Mouse (Mus musculus) spleen, adult 2 months (tissue): ENCODE measurements at regions not wholly inside any gene's neighbourhood (a gene's known extent, or its start where the extent isn't known, plus 50 kb on each side); places are given as distances from the start of the nearest gene placed in this dataset.
A peak's percentile ranks its signal among the peaks of the same experiment; 100 is the strongest.

Experiments
- DNase-seq, 2 experiments: peaks; one replicate each; pipeline versions ENCODE4 v3.0.0 to v3.0.0-alpha.2; 2012 to 2021; ENCODE audit warnings: low spot score in 2 of 2, low read depth in 1 of 2
- H3K27ac ChIP-seq: fragments of 200-500 bp; 2 replicates; pipeline ENCODE4 v1.5.1; 2012; ENCODE audit warnings: low read length, inconsistent platforms; ENCODE audit not compliant: insufficient read depth
- H3K27me3 ChIP-seq: fragments of 200-500 bp; 2 replicates; pipeline ENCODE4 v1.6.1; 2012; ENCODE audit warnings: mild to moderate bottlenecking, moderate library complexity, low read length, inconsistent platforms; ENCODE audit not compliant: control insufficient read depth, insufficient read depth
- H3K36me3 ChIP-seq: fragments of 200-500 bp; 2 replicates; pipeline ENCODE4 v1.6.1; 2012; ENCODE audit warnings: mild to moderate bottlenecking, low read length, inconsistent platforms; ENCODE audit not compliant: control insufficient read depth, insufficient read depth
- H3K4me1 ChIP-seq: fragments of 200-500 bp; 2 replicates; pipeline ENCODE4 v1.6.1; 2011; ENCODE audit warnings: inconsistent platforms; ENCODE audit not compliant: control insufficient read depth, insufficient read depth, insufficient read length
- H3K4me3 ChIP-seq: fragments of 200-500 bp; 2 replicates; pipeline ENCODE4 v1.5.1; 2011; ENCODE audit warnings: mild to moderate bottlenecking, inconsistent platforms; ENCODE audit not compliant: insufficient read depth, insufficient read length; ENCODE audit errors: extremely low read depth
- CTCF ChIP-seq: fragments of 200-500 bp; IDR thresholded peaks from 2 replicates; pipeline ENCODE4 v1.5.1; 2011; ENCODE audit warnings: mild to moderate bottlenecking, inconsistent platforms; ENCODE audit not compliant: insufficient read depth, insufficient read length, insufficient replicate concordance; ENCODE audit errors: extremely low read depth
- POLR2A ChIP-seq: fragments of 200-500 bp; IDR thresholded peaks from 2 replicates; pipeline ENCODE4 v1.6.1; 2011; ENCODE audit warnings: low read depth, low read length, inconsistent platforms
- WGBS: fragments of 180-500 bp; shearing (Covaris S2); methylation state at CpG from one replicate; pipeline ENCODE4 v1.1.7; 2018; 5-methylcytosine and 5-hydroxymethylcytosine counted together

DNA sequence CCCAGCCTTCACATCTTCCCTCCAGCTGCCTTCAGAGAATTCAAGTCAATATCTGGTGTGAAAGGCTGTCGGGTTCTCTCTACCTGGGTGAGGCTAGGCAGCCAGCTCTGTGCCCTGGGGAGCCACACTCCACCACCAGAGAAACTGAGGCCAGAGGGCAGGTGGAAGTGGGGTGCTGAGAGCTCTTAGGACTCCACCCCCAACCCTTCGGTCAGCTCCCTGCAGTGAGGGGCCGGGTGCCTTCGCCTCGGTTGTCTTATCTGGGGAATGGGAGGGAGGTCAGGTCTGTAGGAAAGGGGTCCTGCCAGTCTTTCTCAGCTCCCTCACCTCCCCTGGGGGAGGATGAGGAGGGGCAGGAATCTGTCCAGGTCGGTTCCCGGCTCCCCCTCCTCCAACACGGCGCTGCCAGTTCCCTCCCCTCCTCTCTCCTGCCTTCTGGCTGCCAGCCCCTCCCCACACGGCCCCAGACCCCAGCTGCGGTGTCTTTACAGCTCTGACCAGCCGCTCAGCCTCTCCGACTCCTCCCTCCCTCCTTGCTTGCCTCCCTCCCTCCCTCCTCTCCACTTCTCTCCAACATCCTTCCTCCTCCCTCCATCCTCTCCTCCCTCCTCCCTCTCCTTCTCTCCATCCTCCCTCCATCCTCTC is 97.8 kb downstream of the Cstad start:
- Histone ChIP-seq H3K36me3 (no peaks in the 10 kb centered on the region), H3K4me1 (peaks cover 38% of the 10 kb centered on the region), H3K27ac (peak overlapping the region; percentile 68), H3K27me3 (no peaks in the 10 kb centered on the region), H3K4me3 (peak overlapping the region; percentile 15; the same call in 1 of the 2 replicates)
- TF ChIP-seq POLR2A = no peak
- TF ChIP-seq CTCF = no peak
- no peak for DNase-seq
- WGBS = 18% methylated on average over 13 of the region's 13 CpGs

DNA sequence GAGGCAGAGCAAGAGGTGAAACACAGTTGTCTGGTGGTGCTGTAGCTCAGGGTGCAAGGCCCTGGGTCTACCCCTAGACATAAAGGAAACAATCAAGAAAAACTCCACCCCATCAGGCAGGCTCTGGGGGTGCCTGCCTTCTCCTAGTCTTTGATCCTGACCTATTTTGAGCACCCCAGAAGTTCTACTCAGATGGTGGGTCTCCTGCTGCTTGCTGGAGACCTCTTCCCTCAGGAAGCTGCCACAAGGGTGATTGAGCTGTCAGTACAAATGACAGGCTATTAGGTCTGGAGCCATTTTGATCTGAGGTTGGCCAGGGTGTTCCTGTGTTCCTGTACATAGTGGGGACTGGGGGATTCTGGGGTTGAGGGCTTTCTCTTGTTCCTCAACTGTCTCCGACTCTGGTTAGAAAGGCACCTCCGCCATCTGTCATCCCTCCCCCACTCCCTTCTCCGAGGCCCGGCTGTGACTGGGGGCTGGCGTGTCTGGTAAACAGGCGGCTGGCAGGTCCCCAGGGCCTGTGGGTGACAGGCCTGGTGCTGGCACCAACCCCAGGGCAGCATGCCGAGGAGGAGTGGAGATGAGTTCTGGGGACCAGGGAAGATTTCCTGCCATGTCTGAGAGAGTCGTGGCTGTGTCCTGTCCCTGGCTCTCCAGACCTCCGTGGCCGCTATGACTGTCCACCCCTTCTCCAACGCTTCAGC is 97.2 kb downstream of the Cstad start:
- DNase-seq = peak in 1 of 2 experiments; percentile 52
- WGBS = 16% methylated on average over 11 of the region's 11 CpGs
- peak overlapping the region; percentile 68 for H3K27ac ChIP-seq

DNA sequence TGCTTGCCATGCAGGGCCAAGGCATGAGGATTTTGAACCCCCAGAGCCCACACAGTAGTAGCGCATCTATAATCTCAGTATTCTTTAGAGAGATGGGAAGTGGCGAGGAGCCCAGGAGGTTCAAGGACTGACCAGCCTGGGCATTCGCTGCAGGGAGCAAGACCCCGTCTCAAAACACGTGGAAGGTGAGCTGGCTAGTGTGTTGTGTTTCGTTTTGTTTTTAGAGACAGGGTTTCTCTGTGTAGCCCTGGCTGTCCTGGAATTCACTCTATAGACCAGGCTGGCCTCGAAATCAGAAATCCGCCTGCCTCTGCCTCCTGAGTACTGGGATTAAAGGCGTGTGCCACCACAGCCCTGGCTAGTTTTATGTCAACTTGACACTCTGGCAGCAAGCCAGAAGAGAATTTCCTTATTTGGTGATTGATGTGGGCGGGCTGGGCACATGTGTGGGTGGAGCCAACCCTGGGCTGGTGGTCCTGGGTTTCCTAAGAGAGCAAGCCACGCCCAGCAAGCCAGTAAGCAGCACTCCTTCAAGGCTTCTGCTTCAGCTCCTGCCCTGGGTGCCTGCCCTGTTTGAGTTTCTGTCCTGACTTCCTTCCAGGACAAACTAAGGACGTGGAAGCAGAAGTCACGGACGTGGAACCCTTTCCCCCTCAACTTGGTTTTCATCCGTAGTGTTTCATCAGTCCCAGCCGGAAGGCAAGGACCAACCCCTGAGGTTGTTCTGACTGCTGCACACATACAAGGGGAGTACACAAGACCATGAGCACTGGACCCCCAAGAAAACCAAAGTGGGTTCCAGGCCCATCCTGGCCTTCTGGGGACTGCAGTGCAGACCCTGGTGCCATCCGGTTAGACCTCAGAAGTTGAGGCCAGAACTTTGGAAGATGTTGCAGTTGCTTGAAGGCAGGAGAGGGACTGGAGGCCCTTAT is 96.4 kb downstream of the Cstad start:
- 84% methylated on average over 17 of the region's 17 CpGs for WGBS
- TF ChIP-seq POLR2A (no peak), CTCF (no peak)
- Histone ChIP-seq H3K4me3 (no peak overlapping the region), H3K27ac (peak overlapping the region; percentile 75), H3K27me3 (no peaks in the 10 kb centered on the region), H3K4me1 (peaks cover 42% of the 10 kb centered on the region), H3K36me3 (no peaks in the 10 kb centered on the region)
- peak in 1 of 2 experiments; percentile 50 for DNase-seq

More for the DNA sequence above, 97.2 kb downstream of the Cstad start:
- TF ChIP-seq CTCF (no peak), POLR2A (no peak)
- no peaks in the 10 kb centered on the region for H3K36me3 ChIP-seq
- no peaks in the 10 kb centered on the region for H3K27me3 ChIP-seq
- H3K4me3 ChIP-seq = no peak overlapping the region
- peaks cover 39% of the 10 kb centered on the region for H3K4me1 ChIP-seq

DNA sequence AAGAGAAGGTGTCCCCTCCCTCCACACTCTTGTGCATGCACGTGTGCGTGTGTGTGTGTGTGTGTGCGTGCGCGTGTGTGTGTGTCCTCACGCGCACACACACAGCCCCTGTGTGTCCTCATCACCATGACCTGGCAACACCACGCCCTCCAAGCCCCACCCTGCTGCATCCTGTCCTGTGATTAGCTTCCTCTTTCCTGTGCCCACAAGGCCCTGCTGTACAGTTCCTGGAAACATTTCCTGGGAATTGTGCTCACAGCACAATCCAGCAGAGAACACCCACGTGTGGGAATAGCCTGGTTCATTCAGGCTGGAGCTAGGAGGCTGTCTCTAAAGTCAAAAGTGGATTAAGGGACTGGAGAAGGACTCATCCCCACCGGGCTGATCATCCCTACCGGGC is 95.5 kb downstream of the Cstad start:
- peak; percentile 70 to 72 for DNase-seq
- Histone ChIP-seq H3K36me3 (no peaks in the 10 kb centered on the region), H3K27me3 (no peaks in the 10 kb centered on the region), H3K27ac (peak overlapping the region; percentile 75), H3K4me1 (peaks cover 42% of the 10 kb centered on the region), H3K4me3 (no peak overlapping the region)
- 46% methylated on average over 11 of the region's 11 CpGs for WGBS
- TF ChIP-seq POLR2A = no peak

DNA sequence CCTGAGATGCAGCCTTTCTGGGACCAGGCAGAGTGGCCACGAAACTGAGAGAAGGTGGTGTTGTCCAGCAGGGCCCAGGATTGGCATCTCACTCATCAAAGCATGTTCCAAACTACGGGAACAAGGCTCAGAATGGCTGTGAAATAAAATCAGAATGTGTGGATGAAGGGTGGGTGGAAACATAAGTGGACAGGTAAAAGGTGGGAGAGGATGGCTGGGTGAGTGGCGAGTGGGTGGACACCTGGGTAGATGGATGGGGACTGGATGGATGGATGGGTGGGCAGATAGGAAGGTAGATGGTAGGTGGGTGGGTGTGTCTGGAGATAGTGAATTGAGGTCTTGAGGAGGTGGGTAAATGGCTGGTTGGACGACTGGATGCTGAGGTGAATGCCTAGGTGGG is 93.6 kb downstream of the Cstad start:
- peaks cover 38% of the 10 kb centered on the region for H3K4me1 ChIP-seq
- TF ChIP-seq POLR2A (no peak), CTCF (no peak)
- H3K27ac ChIP-seq = no peak overlapping the region
- WGBS = 83% methylated on average over 4 of the region's 4 CpGs
- DNase-seq = no peak
- H3K27me3 ChIP-seq = no peaks in the 10 kb centered on the region
- H3K36me3 ChIP-seq = no peaks in the 10 kb centered on the region
- no peak overlapping the region for H3K4me3 ChIP-seq

DNA sequence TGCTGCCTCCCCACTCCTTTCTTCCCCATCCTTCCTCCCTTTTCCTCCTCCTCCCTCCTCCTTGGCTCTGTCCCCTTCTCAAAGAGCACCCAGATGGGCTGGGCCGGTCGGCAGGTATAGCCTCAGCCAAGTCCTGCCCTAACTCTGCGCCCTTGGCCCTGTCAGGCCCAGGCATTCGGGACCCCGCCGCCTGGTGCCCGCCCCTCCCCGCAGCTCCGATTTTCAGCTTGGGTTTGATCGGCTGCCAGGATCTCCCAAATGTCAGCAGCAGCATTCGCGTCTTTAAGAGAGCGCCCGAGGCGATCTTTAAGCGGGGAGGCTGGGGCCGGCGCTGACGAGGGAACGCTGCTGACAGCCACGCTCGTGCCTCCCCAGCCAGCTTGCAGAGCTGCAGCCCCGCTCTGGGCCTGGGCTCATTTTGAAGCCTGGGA is 92.3 kb downstream of the Cstad start:
- no peak for DNase-seq
- Histone ChIP-seq H3K27me3 (no peaks in the 10 kb centered on the region), H3K27ac (no peak overlapping the region)

More for the DNA sequence above, 92.3 kb downstream of the Cstad start:
- Histone ChIP-seq H3K4me3 (no peak overlapping the region), H3K36me3 (no peaks in the 10 kb centered on the region), H3K4me1 (peaks cover 28% of the 10 kb centered on the region)
- 51% methylated on average over 23 of the region's 23 CpGs for WGBS
- TF ChIP-seq CTCF = no peak
- TF ChIP-seq POLR2A = no peak
